Mouse (Mus musculus) cerebellum, adult 11-12 months (tissue): ENCODE results near the gene Zscan20.
A peak's percentile ranks its signal among the peaks of the same experiment; 100 is the strongest.
"Not testable (repeated sequence)": the region's sequence is repeated elsewhere in the genome, so short reads cannot be mapped to it uniquely, and the experiment has no call there.

Source experiments
- DNase-seq: peaks from one replicate; pipeline ENCODE4 v3.0.0; 2022

Zscan20 gene

DNA sequence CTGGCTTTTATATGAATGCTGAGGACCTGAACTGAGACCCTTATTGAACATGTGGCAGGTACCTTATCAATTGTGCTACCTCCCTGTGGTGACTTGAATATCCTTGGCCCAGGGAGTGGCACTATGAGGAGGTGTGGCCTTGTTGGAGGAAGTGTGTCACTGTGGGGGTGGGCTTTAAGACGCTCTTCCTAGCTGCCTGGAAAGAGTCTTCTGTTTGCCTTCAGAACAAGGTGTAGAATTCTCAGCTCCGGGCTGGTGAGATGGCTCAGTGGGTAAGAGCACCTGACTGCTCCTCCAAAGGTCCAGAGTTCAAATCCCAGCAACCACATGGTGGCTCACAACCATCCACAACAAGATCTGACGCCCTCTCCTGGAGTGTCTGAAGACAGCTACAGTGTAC, 1.8 kb upstream of the Zscan20 start:
- peak; percentile 32 for DNase-seq

- DNase-seq = peak; percentile 49
Observed at GRCm38 (mm10) chr4:128610706-128611105, 808 bp upstream of the Zscan20 start.

DNA sequence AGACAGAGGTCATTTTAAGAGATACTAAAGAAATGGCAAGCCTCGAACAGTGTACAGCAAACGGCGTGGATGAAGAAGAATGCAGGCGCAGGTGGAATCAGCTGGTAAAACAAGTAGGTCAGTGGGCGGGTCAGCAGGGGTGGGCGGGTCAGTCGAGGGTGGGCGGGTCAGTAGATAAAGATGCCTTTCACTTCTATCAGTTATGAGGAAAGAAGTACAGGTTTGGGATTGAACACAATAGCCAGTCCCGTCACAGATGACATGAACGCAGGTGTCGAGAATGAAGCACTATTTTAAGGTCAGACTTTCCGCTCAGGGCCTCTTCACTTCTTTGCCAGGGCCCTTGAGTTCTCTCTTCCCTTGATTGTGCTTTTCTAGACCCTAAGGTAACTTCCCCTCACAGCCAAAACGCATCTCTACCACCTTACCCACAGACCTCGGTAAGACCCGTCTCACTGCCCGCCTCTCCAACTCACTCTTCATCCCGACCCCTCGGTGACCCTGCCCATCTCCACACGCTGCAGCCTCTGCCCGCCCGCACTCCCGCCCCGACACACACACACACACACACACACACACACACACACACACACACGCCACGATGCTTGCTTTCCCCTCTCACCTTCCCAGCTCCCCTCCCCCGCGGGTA, 498 bp downstream of the Zscan20 start:
- no peak for DNase-seq

- peak; percentile 38 for DNase-seq
Observed at GRCm38 (mm10) chr4:128607661-128608060, 2.2 kb downstream of the Zscan20 start.

- peak; percentile 12 for DNase-seq
Observed at GRCm38 (mm10) chr4:128606586-128606985, 3.3 kb downstream of the Zscan20 start.

GRCm38 (mm10) chr4:128597801-128598560, 11.9 kb downstream of the Zscan20 start:
- no peak for DNase-seq

- DNase-seq = no peak
Observed at GRCm38 (mm10) chr4:128594062-128594461, 15.8 kb downstream of the Zscan20 start.

DNA sequence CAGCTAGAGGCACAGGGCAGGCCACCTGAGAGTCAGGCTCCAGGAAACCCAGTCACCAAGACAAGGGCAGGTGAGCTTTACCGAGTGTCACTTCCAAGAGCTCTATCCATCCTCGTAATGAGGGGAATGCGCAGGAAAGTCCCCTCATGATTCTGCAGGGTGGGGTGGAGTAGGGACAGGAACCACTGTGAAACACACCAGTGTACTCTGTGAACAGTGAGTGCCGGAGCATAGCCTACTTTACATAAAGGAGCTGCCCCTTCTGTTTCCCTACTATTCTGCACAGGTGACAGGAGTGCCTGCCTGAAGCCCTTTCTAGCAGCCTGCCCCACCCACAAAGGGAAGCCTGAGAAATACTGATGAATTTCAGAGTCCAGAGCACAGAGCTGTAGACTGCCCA, 16.6 kb downstream of the Zscan20 start:
- no peak for DNase-seq

GRCm38 (mm10) chr4:128579182-128579581, 30.7 kb downstream of the Zscan20 start:
- no peak for DNase-seq

GRCm38 (mm10) chr4:128575811-128576210, 34.1 kb downstream of the Zscan20 start:
- DNase-seq = no peak

DNA sequence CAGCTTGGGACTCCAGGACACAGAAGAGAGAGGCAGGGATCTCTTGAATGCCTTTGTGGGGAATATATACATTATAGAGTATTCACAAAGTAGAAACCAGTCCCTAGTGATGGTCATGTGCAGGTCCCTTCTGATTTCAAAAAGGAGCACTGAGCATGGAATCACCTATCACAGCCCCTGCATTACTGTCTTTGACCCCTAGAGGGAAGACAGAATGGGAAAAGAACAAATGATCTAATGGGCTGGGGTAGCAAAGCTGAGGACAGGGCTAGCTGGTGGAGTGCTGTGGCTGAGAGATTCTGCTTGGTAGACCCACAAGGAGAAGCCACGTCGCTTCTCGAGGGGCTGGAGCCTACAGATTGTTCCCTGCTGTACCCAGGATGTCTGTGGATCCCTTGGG, 49.6 kb downstream of the Zscan20 start:
- no peak for DNase-seq

- no peak for DNase-seq
Observed at GRCm38 (mm10) chr4:128554198-128554597, 55.7 kb downstream of the Zscan20 start.

DNA sequence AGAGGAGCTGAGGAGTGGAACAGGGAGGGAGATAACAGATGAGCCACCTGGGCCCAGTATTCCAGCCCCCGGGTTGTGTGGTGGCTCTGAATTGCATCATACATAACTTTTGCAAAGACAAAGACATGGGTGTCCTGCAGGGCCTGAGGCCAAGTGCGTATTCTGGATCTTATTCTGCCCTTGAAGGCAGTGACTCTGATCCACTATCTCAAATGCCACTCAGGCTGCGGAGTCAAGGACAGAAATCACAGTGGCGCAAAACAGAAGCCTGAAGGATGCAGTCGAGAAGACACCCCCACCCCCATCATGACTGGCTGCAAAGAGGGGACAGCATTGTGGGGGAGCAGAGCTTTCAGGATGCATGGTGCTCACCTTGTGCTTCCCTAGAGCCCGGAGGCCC, 59.1 kb downstream of the Zscan20 start:
- DNase-seq = no peak

- DNase-seq = not testable (repeated sequence)
Observed at GRCm38 (mm10) chr4:128543956-128544486, 65.9 kb downstream of the Zscan20 start.

- DNase-seq = no peak
Observed at GRCm38 (mm10) chr4:128543378-128543777, 66.5 kb downstream of the Zscan20 start.
